Mouse (Mus musculus) forebrain, postnatal 0 days (tissue): ENCODE data around the gene Auts2. TPM values are rescaled to one million over a fixed set of nuclear protein-coding genes. Genes with fewer than 3 reads are reported as not detected.

Source experiments
- ATAC-seq: fragments of 200-750 bp; cut with Nextera tagmentation; 2 replicates; pipeline ENCODE4 v1.8.0; 2017; ENCODE audit warnings: mild to moderate bottlenecking, moderate library complexity
- DNase-seq: peaks from one replicate; pipeline ENCODE4 v3.0.0-alpha.2; 2015
- H3K27ac ChIP-seq: fragments of 300-500 bp; sonication (generic); 2 replicates; pipeline ENCODE4 v1.5.1; 2014; ENCODE audit warnings: low read depth, mild to moderate bottlenecking, antibody characterized with exemption, low read length, moderate library complexity, mixed read lengths
- H3K27me3 ChIP-seq: fragments of 300-500 bp; sonication (generic); 2 replicates; pipeline ENCODE4 v1.6.1; 2014; ENCODE audit warnings: mild to moderate bottlenecking, low read length, mixed read lengths; ENCODE audit not compliant: insufficient read depth
- H3K36me3 ChIP-seq: fragments of 300-500 bp; sonication (generic); 2 replicates; pipeline ENCODE4 v1.6.1; 2014; ENCODE audit warnings: mild to moderate bottlenecking, moderate library complexity; ENCODE audit not compliant: insufficient read depth
- H3K4me1 ChIP-seq: fragments of 300-500 bp; sonication (generic); 2 replicates; pipeline ENCODE4 v1.6.1; 2014; ENCODE audit warnings: antibody characterized with exemption; ENCODE audit not compliant: insufficient read depth
- H3K4me2 ChIP-seq: fragments of 300-500 bp; sonication (generic); 2 replicates; pipeline ENCODE4 v1.6.1; 2014; ENCODE audit warnings: low read depth, mild to moderate bottlenecking, moderate library complexity
- H3K4me3 ChIP-seq: fragments of 300-500 bp; sonication (generic); 2 replicates; pipeline ENCODE4 v1.5.1; 2014; ENCODE audit warnings: low read depth, low read length, mixed read lengths
- H3K9ac ChIP-seq: fragments of 300-500 bp; sonication (generic); 2 replicates; pipeline ENCODE4 v1.6.1; 2014; ENCODE audit warnings: mild to moderate bottlenecking
- H3K9me3 ChIP-seq: fragments of 300-500 bp; sonication (generic); 2 replicates; pipeline ENCODE4 v1.6.1; 2016; ENCODE audit warnings: low read length
- CTCF ChIP-seq: sonication (generic); IDR thresholded peaks from 2 replicates; pipeline ENCODE4 v1.5.1; 2016; ENCODE audit warnings: antibody characterized with exemption, control low read depth, low read depth
- WGBS: fragments of 180-500 bp; shearing (Covaris S2); extraction: QIAGEN DNeasy Blood & Tissue Kit; methylation state at CpG from one replicate; pipeline ENCODE4 v1.1.7; 2014; 5-methylcytosine and 5-hydroxymethylcytosine counted together
- polyA plus RNA-seq: library from polyadenylated mRNA; unstranded; fragments of >200 nt; fragmentation: Nextera tagmentation; extraction: Ambion mirVana; gene quantifications from 2 replicates; pipeline ENCODE4 v1.2.1, GENCODE M21; 2015
- total RNA-seq: library from RNA; depleted of rRNA; stranded (reverse); fragments of >200 nt; gene quantifications from 2 replicates; pipeline ENCODE4 v1.2.3, GENCODE M21; 2014

The Auts2 gene
- total and polyA plus RNA-seq, 2 experiments from 2014 or later, result 40.9 to 66.2 TPM

GRCm38 (mm10) chr5:131913562-131913961 is 629.6 kb downstream of the Auts2 start:
- Histone ChIP-seq H3K36me3 (no peaks in the 10 kb centered on the region), H3K9ac (no peak overlapping the region), H3K4me3 (no peak overlapping the region), H3K9me3 (no peaks in the 10 kb centered on the region), H3K4me2 (no peak overlapping the region), H3K4me1 (no peaks in the 10 kb centered on the region), H3K27me3 (no peaks in the 10 kb centered on the region), H3K27ac (no peak overlapping the region)
- ATAC-seq (no peak), DNase-seq (no peak)
- 16% methylated on average over 8 of the region's 8 CpGs for WGBS
- no peak for TF ChIP-seq CTCF

GRCm38 (mm10) chr5:131912983-131913382 is 630.2 kb downstream of the Auts2 start:
- Histone ChIP-seq H3K36me3 (no peaks in the 10 kb centered on the region), H3K9me3 (no peaks in the 10 kb centered on the region), H3K4me1 (no peaks in the 10 kb centered on the region), H3K4me2 (no peak overlapping the region), H3K9ac (no peak overlapping the region), H3K27me3 (no peaks in the 10 kb centered on the region), H3K4me3 (no peak overlapping the region), H3K27ac (no peak overlapping the region)
- ATAC-seq (no peak), DNase-seq (no peak)
- WGBS, result 49% methylated on average over 1 of the region's 1 CpGs
- no peak for TF ChIP-seq CTCF

- H3K27ac ChIP-seq, result no peak overlapping the region
- no peaks in the 10 kb centered on the region for H3K9me3 ChIP-seq
- H3K4me2 ChIP-seq, result no peak overlapping the region
- no peaks in the 10 kb centered on the region for H3K27me3 ChIP-seq
- H3K4me3 ChIP-seq, result no peak overlapping the region
- no peaks in the 10 kb centered on the region for H3K36me3 ChIP-seq
- no peak for ATAC-seq
- no peak for TF ChIP-seq CTCF
- H3K4me1 ChIP-seq, result no peaks in the 10 kb centered on the region
- no peak overlapping the region for H3K9ac ChIP-seq
- DNase-seq, result no peak
- 91% methylated on average over 3 of the region's 3 CpGs for WGBS
Measured at GRCm38 (mm10) chr5:131906313-131906712, 636.8 kb downstream of the Auts2 start.

- TF ChIP-seq CTCF, result no peak
- H3K4me3 ChIP-seq, result no peak overlapping the region
- no peak overlapping the region for H3K27ac ChIP-seq
- ATAC-seq (no peak), DNase-seq (no peak)
- no peak overlapping the region for H3K9ac ChIP-seq
- 53% methylated on average over 10 of the region's 10 CpGs for WGBS
- H3K27me3 ChIP-seq, result no peaks in the 10 kb centered on the region
- no peak overlapping the region for H3K4me2 ChIP-seq
- H3K36me3 ChIP-seq, result no peaks in the 10 kb centered on the region
- no peaks in the 10 kb centered on the region for H3K9me3 ChIP-seq
- H3K4me1 ChIP-seq, result no peaks in the 10 kb centered on the region
Measured at GRCm38 (mm10) chr5:131904478-131904877, 638.7 kb downstream of the Auts2 start.

GRCm38 (mm10) chr5:131898048-131898638 is 645.0 kb downstream of the Auts2 start:
- no peaks in the 10 kb centered on the region for H3K27me3 ChIP-seq
- H3K27ac ChIP-seq, result no peak overlapping the region
- no peak overlapping the region for H3K4me3 ChIP-seq
- DNase-seq (no peak), ATAC-seq (no peak)
- H3K4me2 ChIP-seq, result no peak overlapping the region
- 69% methylated on average over 4 of the region's 4 CpGs for WGBS
- H3K36me3 ChIP-seq, result no peaks in the 10 kb centered on the region
- no peaks in the 10 kb centered on the region for H3K4me1 ChIP-seq
- no peak overlapping the region for H3K9ac ChIP-seq
- no peak for TF ChIP-seq CTCF
- H3K9me3 ChIP-seq, result no peaks in the 10 kb centered on the region

GRCm38 (mm10) chr5:131886636-131887035 is 656.5 kb downstream of the Auts2 start:
- no peaks in the 10 kb centered on the region for H3K27me3 ChIP-seq
- H3K4me3 ChIP-seq, result no peak overlapping the region
- H3K4me1 ChIP-seq, result no peaks in the 10 kb centered on the region
- H3K27ac ChIP-seq, result no peak overlapping the region
- WGBS, result 51% methylated on average over 3 of the region's 3 CpGs
- H3K4me2 ChIP-seq, result no peak overlapping the region
- no peaks in the 10 kb centered on the region for H3K36me3 ChIP-seq
- TF ChIP-seq CTCF, result no peak
- H3K9ac ChIP-seq, result no peak overlapping the region
- DNase-seq (no peak), ATAC-seq (no peak)
- H3K9me3 ChIP-seq, result no peaks in the 10 kb centered on the region

- Histone ChIP-seq H3K36me3 (no peaks in the 10 kb centered on the region), H3K9ac (no peak overlapping the region), H3K4me1 (no peaks in the 10 kb centered on the region), H3K9me3 (no peaks in the 10 kb centered on the region), H3K4me2 (no peak overlapping the region), H3K27ac (no peak overlapping the region), H3K27me3 (no peaks in the 10 kb centered on the region), H3K4me3 (no peak overlapping the region)
- no peak for ATAC-seq
- no peak for DNase-seq
- TF ChIP-seq CTCF, result no peak
Measured at GRCm38 (mm10) chr5:131876569-131876968, 666.6 kb downstream of the Auts2 start.

- Histone ChIP-seq H3K4me2 (no peak overlapping the region), H3K27me3 (no peaks in the 10 kb centered on the region), H3K9ac (no peak overlapping the region), H3K36me3 (no peaks in the 10 kb centered on the region), H3K27ac (no peak overlapping the region), H3K4me1 (no peaks in the 10 kb centered on the region), H3K4me3 (no peak overlapping the region), H3K9me3 (no peaks in the 10 kb centered on the region)
- no peak for ATAC-seq
- no peak for TF ChIP-seq CTCF
- no peak for DNase-seq
- WGBS, result 83% methylated on average over 4 of the region's 4 CpGs
Measured at GRCm38 (mm10) chr5:131875976-131876375, 667.2 kb downstream of the Auts2 start.
